Mouse (Mus musculus) C2C12 (cell line): ENCODE data around the gene A630076J17Rik.

ENCODE experiments used
- CEBPB ChIP-seq: IDR thresholded peaks from one replicate; pipeline ENCODE4 v1.6.1; 2011; ENCODE audit warnings: low read depth, mild to moderate bottlenecking, control low read depth, moderate library complexity
- CTCF ChIP-seq: IDR thresholded peaks from one replicate; pipeline ENCODE4 v1.5.1; 2011; ENCODE audit not compliant: control insufficient read depth, insufficient read depth, insufficient read length
- MAX ChIP-seq: IDR thresholded peaks from one replicate; pipeline ENCODE4 v1.6.1; 2011; ENCODE audit warnings: mild to moderate bottlenecking, control low read depth
- MYOD1 ChIP-seq: IDR thresholded peaks from one replicate; pipeline ENCODE4 v1.6.1; 2011; ENCODE audit warnings: low read depth; ENCODE audit not compliant: control insufficient read depth, insufficient read length
- USF1 ChIP-seq: IDR thresholded peaks from one replicate; pipeline ENCODE4 v1.6.1; 2011; ENCODE audit warnings: low read depth, mild to moderate bottlenecking, control low read depth, moderate library complexity

GRCm38 (mm10) chr3:107221608-107222007, 8.8 kb upstream of the A630076J17Rik start, which contains the start of gene Cym:
- no peak for TF ChIP-seq MAX
- TF ChIP-seq CTCF = no peak
- no peak for TF ChIP-seq MYOD1
- no peak for TF ChIP-seq USF1
- TF ChIP-seq CEBPB = no peak
